Mouse (Mus musculus) limb, embryonic 14.5 days (tissue): ENCODE data around the gene Syne2. TPM values are rescaled to one million over a fixed set of nuclear protein-coding genes. Genes with fewer than 3 reads are reported as not detected.
A peak's percentile ranks its signal among the peaks of the same experiment; 100 is the strongest.

Experiments used
- ATAC-seq: fragments of 200-750 bp; cut with Nextera tagmentation; 2 replicates; pipeline ENCODE4 v1.8.0; 2017; ENCODE audit warnings: low read depth, moderate number of reproducible peaks, moderate TSS enrichment; ENCODE audit not compliant: low FRiP score
- DNase-seq: peaks from one replicate; pipeline ENCODE4 v3.0.0-alpha.2; 2015; ENCODE audit warnings: low spot score
- H3K27ac ChIP-seq: fragments of 300-500 bp; sonication (generic); replicated peaks from 2 replicates; pipeline ENCODE4 v1.5.1; 2014; ENCODE audit warnings: low read depth, mild to moderate bottlenecking, low read length, moderate library complexity, mixed read lengths
- H3K27me3 ChIP-seq: fragments of 300-500 bp; sonication (generic); 2 replicates; pipeline ENCODE4 v1.6.1; 2014; ENCODE audit warnings: low read length, mixed read lengths; ENCODE audit not compliant: control insufficient read depth, insufficient read depth
- H3K36me3 ChIP-seq: fragments of 300-500 bp; sonication (generic); 2 replicates; pipeline ENCODE4 v1.6.1; 2014; ENCODE audit warnings: mild to moderate bottlenecking, low read length, moderate library complexity, mixed read lengths; ENCODE audit not compliant: control insufficient read depth, insufficient read depth
- H3K4me1 ChIP-seq: fragments of 300-500 bp; sonication (generic); 2 replicates; pipeline ENCODE4 v1.6.1; 2014; ENCODE audit warnings: antibody characterized with exemption, low read length, mixed read lengths; ENCODE audit not compliant: control insufficient read depth, insufficient read depth
- H3K4me2 ChIP-seq: fragments of 300-500 bp; sonication (generic); replicated peaks from 2 replicates; pipeline ENCODE4 v1.6.1; 2014; ENCODE audit warnings: low read depth, mild to moderate bottlenecking, low read length, moderate library complexity; ENCODE audit not compliant: severe bottlenecking
- H3K4me3 ChIP-seq: fragments of 300-500 bp; sonication (generic); replicated peaks from 2 replicates; pipeline ENCODE4 v1.5.1; 2014; ENCODE audit warnings: low read length
- H3K9ac ChIP-seq: fragments of 300-500 bp; sonication (generic); 2 replicates; pipeline ENCODE4 v1.6.1; 2014; ENCODE audit warnings: mild to moderate bottlenecking, low read depth, low read length, moderate library complexity; ENCODE audit not compliant: severe bottlenecking
- H3K9me3 ChIP-seq: fragments of 300-500 bp; sonication (generic); 2 replicates; pipeline ENCODE4 v1.6.1; 2016; ENCODE audit warnings: low read length; ENCODE audit not compliant: control insufficient read depth
- POLR2A ChIP-seq: fragments of 200-500 bp; IDR thresholded peaks from 2 replicates; pipeline ENCODE4 v1.8.0; 2012; ENCODE audit warnings: inconsistent platforms, mild to moderate bottlenecking, moderate library complexity, borderline replicate concordance; ENCODE audit not compliant: insufficient read depth, insufficient read length; ENCODE audit errors: extremely low read depth
- WGBS: fragments of 180-500 bp; shearing (Covaris S2); extraction: QIAGEN DNeasy Blood & Tissue Kit; methylation state at CpG from one replicate; pipeline ENCODE4 v1.1.7; 2014; 5-methylcytosine and 5-hydroxymethylcytosine counted together
- polyA plus RNA-seq, 2 experiments: library from polyadenylated mRNA; depleted of rRNA in 1 of 2; stranded (reverse) in 1 of 2; unstranded in 1 of 2; fragments of >200 nt; fragmentation: Nextera tagmentation in 1 of 2; extraction: Ambion mirVana in 1 of 2; gene quantifications; 2 replicates each; pipeline versions ENCODE4 v1.2.1 to v1.2.3; 2012 to 2014

The Syne2 gene
- polyA plus RNA-seq, 2 experiments, result 41.5 to 48.0 TPM

DNA sequence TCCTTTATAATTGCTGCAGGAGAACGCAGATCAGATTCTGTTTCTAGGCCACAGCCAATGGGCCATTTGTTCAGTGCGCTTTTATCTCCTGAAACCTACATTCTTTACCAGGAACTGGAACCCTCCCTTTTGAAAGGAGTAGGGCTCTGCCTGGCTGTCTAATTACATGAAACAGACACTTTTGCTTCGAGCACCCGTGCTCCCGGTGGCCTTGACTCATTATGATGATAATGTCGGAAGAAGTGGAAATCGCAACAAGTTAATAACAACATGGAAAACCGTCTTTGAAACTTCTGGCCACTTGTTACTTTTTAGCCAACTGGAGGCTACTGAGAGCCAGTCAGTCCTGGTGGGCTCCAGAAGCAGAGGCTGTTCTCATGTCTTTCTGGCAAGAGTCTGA is 165.4 kb downstream of the Syne2 start:
- Histone ChIP-seq H3K27ac (peak overlapping the region; percentile 28; the same call in 1 of the 2 replicates), H3K4me3 (no peak overlapping the region), H3K4me1 (no peaks in the 10 kb centered on the region), H3K36me3 (peaks cover 27% of the 10 kb centered on the region), H3K4me2 (no peak overlapping the region), H3K27me3 (no peaks in the 10 kb centered on the region), H3K9ac (no peak overlapping the region), H3K9me3 (no peaks in the 10 kb centered on the region)
- 68% methylated on average over 8 of the region's 8 CpGs for WGBS
- DNase-seq, result no peak
- no peak for TF ChIP-seq POLR2A
- ATAC-seq, result no peak

DNA sequence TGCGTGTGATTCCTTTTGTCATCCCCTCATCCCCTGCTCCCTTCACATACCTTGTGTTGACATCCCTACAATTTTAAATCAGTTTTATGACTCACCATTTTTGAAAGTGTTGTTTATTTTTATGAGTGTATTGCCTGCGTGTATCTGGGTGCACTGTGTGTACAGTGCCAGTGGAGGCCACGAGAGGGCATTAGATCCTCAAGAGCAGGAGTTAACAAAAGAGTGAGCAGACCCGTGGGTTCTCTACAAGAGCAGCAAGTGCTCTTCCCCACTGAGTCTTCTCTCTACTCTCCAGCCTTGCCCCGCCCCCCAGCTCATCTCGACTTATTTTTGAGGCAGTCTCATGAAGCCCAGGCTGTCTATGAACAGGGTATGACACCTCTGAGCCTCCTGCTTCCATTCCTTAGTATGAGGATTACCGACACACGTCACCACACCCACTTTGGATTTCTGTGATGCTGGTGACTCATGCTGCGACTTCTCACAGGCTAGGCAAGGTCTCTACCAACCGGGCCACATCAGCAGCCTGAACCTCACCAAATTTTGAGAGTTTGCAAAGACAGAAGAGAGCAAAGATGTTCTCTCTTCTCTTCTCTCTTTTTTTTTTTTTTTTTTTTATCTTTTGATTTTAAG is 174.4 kb downstream of the Syne2 start:
- H3K4me2 ChIP-seq, result no peak overlapping the region
- no peak for ATAC-seq
- WGBS, result 81% methylated on average over 10 of the region's 10 CpGs
- no peak overlapping the region for H3K9ac ChIP-seq
- no peaks in the 10 kb centered on the region for H3K27me3 ChIP-seq
- H3K36me3 ChIP-seq, result peaks cover 54% of the 10 kb centered on the region
- no peaks in the 10 kb centered on the region for H3K9me3 ChIP-seq
- H3K4me3 ChIP-seq, result no peak overlapping the region
- no peak overlapping the region for H3K27ac ChIP-seq
- no peaks in the 10 kb centered on the region for H3K4me1 ChIP-seq
- no peak for DNase-seq
- TF ChIP-seq POLR2A, result no peak

- ATAC-seq (no peak), DNase-seq (no peak)
- no peak overlapping the region for H3K27ac ChIP-seq
- no peak overlapping the region for H3K9ac ChIP-seq
- H3K36me3 ChIP-seq, result peaks cover 57% of the 10 kb centered on the region
- TF ChIP-seq POLR2A, result no peak
- H3K4me3 ChIP-seq, result no peak overlapping the region
- H3K4me2 ChIP-seq, result no peak overlapping the region
- H3K9me3 ChIP-seq, result no peaks in the 10 kb centered on the region
- 85% methylated on average over 4 of the region's 4 CpGs for WGBS
- H3K4me1 ChIP-seq, result no peaks in the 10 kb centered on the region
- H3K27me3 ChIP-seq, result no peaks in the 10 kb centered on the region
Observed at GRCm38 (mm10) chr12:75992946-75993345, 175.0 kb downstream of the Syne2 start.

DNA sequence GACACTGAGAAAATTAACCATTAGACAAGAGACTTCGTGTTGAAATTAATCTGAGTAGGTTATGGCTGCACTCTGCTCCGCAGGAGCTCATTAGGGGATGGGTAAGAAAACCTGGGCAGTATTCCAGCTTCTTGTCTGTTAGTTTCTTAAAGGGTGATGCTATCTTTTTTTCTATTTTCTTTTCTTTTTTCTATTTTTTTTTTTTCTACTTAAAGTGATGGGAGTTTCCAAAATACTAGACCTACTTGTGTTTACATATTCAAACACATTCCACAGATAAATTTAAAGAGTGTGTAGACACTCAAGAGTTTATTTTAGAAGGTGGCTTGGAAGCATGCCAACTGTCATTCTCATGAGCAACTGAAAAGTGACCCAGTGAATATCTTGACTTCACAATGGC is 177.2 kb downstream of the Syne2 start:
- Histone ChIP-seq H3K27ac (no peak overlapping the region), H3K9ac (no peak overlapping the region), H3K27me3 (no peaks in the 10 kb centered on the region), H3K4me1 (no peaks in the 10 kb centered on the region), H3K9me3 (no peaks in the 10 kb centered on the region), H3K36me3 (peaks cover 43% of the 10 kb centered on the region), H3K4me2 (no peak overlapping the region), H3K4me3 (no peak overlapping the region)
- ATAC-seq, result no peak
- 62% methylated on average over 2 of the region's 2 CpGs for WGBS
- peak; percentile 47 for DNase-seq
- no peak for TF ChIP-seq POLR2A

GRCm38 (mm10) chr12:75997547-75997946 is 179.6 kb downstream of the Syne2 start:
- Histone ChIP-seq H3K9ac (no peak overlapping the region), H3K4me2 (no peak overlapping the region), H3K36me3 (peaks cover 29% of the 10 kb centered on the region), H3K9me3 (no peaks in the 10 kb centered on the region), H3K4me3 (no peak overlapping the region), H3K27me3 (no peaks in the 10 kb centered on the region), H3K27ac (no peak overlapping the region), H3K4me1 (no peaks in the 10 kb centered on the region)
- 94% methylated on average over 5 of the region's 5 CpGs for WGBS
- no peak for DNase-seq
- ATAC-seq, result no peak
- TF ChIP-seq POLR2A, result no peak
